Mouse (Mus musculus) C2C12 (cell line): ENCODE results near the gene Immp2l.
A peak's percentile ranks its signal among the peaks of the same experiment; 100 is the strongest.

Experiments
- CEBPB ChIP-seq: IDR thresholded peaks from one replicate; pipeline ENCODE4 v1.6.1; 2011; ENCODE audit warnings: low read depth, mild to moderate bottlenecking, control low read depth, moderate library complexity
- CTCF ChIP-seq: IDR thresholded peaks from one replicate; pipeline ENCODE4 v1.5.1; 2011; ENCODE audit not compliant: control insufficient read depth, insufficient read depth, insufficient read length
- MAX ChIP-seq: IDR thresholded peaks from one replicate; pipeline ENCODE4 v1.6.1; 2011; ENCODE audit warnings: mild to moderate bottlenecking, control low read depth
- MYOD1 ChIP-seq: IDR thresholded peaks from one replicate; pipeline ENCODE4 v1.6.1; 2011; ENCODE audit warnings: low read depth; ENCODE audit not compliant: control insufficient read depth, insufficient read length
- USF1 ChIP-seq: IDR thresholded peaks from one replicate; pipeline ENCODE4 v1.6.1; 2011; ENCODE audit warnings: low read depth, mild to moderate bottlenecking, control low read depth, moderate library complexity

- TF ChIP-seq CTCF (peak; percentile 6), USF1 (no peak), MAX (no peak), MYOD1 (no peak), CEBPB (no peak)
Measured at GRCm38 (mm10) chr12:41487005-41487404, 463.1 kb downstream of the Immp2l start.
